Mouse (Mus musculus) thymus, postnatal 4 days (tissue): ENCODE data around the gene Fsd1l.

Experiments used
- DNase-seq: peaks from one replicate; pipeline ENCODE4 v3.0.0; 2021

The Fsd1l gene

GRCm38 (mm10) chr4:53750391-53751120 is 119.3 kb downstream of the Fsd1l start:
- no peak for DNase-seq
